Mouse (Mus musculus): ENCODE measurements around the gene Olfr875.
"Not testable (repeated sequence)": the region's sequence is repeated elsewhere in the genome, so short reads cannot be mapped to it uniquely, and the experiment has no call there.

Gene Olfr875
- long read RNA-seq, experiment 1, result 0 reads
- long read RNA-seq, experiment 2, result 0 reads

GRCm38 (mm10) chr9:37771759-37772158, at the start of gene Olfr875:
TSS of gene Olfr875 (plus strand) at chr9:37771857.
- intact Hi-C loops (cut with DNase I), result no loop called here

DNA sequence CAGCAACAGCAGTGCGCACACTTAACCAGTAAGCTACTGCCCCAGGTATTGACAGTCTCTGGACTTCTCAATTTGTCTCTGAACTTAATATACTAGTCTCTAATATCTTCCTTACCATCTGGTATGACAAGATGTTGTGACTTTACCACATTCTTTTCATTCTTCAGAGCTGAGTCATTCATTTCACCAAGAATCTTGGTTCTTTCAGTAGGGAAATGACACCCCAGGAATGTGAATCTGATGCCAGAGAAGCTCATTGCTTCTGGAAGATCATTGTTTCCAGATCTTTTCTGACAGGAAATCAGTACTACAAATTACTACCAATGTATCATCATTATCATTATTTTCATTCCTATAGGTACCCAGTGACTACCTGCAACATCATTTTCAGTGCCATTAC, 37.3 kb upstream of the Olfr875 start:
- intact Hi-C loops (cut with DNase I), result no loop called here

DNA sequence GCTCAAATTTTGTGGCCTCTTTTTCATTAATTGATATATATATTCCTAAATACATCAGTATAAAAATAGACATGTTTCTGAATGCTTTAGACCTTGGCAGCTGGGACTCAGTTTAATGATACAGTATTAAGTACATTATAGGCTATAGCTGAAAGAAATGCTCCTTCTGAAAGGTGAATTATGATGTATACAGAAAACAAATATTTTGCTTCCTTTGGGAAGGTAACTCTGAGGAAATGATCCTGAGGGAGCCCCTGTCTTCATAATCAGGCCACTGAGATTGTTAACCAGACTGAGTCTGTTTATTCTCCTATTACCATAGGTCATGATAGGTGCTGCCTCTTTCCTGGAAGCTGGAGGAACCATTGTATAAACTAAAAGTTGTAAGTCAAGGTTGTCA, 26.9 kb upstream of the Olfr875 start, which contains the start of gene Olfr874:
Olfr874 (plus strand) TSS at position 301 of the 400 bp plus-strand sequence.
- intact Hi-C loops (cut with DNase I), result no loop called here

GRCm38 (mm10) chr9:37750319-37751075, 21.2 kb upstream of the Olfr875 start:
- intact Hi-C loops (cut with DNase I), result no loop called here

GRCm38 (mm10) chr9:37751467-37751866, 20.2 kb upstream of the Olfr875 start:
- intact Hi-C loops (cut with DNase I), result no loop called here

DNA sequence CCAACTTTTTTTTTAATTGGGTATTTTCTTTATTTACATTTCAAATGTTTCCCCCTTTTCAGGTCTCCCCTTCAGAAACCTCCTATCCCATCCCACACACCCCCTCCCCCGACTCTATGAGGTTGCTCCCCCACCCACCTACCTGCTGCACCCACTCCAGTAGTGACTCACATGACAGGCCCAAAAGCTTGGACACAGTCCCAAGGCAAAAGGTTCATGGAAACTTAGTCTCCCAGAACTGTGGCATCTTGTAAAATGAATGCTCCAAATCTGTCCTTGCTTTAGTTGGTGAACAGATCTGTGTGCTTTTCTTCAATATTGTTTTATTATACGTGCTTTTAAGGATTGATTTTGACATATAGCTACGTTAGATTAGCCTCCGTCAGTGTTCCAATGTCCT, 19.7 kb upstream of the Olfr875 start:
- intact Hi-C loops (cut with DNase I), result no loop called here

DNA sequence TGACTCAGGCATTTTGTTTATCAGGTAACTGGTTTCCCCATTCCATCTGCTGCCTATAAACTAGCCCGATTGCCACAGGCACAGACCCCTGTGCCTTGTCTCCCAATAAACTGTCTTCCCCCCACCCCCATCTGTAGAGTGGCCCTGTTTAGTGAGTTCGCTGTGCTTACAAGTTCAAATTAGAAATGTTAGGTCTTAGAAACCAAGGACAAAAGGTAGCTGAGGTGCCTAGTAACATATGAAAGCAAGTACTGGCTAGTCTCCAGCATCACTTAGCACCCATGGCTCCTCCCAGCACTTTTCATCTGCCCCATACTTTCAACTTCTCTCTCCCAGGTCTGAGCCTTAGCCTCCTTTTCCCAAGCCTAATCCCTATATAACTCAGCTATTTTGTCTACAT, 9.9 kb upstream of the Olfr875 start:
- intact Hi-C loops (cut with DNase I), result loop anchor here (5.0 kb wide), 1 partner anchor 171 kb away; no protein-coding TSS in a partner anchor

- intact Hi-C loops (cut with DNase I), result loop anchor here (5.0 kb wide), 1 partner anchor 170 kb away; no protein-coding TSS in a partner anchor
Measured at GRCm38 (mm10) chr9:37762541-37762940, 9.1 kb upstream of the Olfr875 start.

GRCm38 (mm10) chr9:37770661-37771060, 996 bp upstream of the Olfr875 start:
- intact Hi-C loops (cut with DNase I), result no loop called here

GRCm38 (mm10) chr9:37782766-37783260, 11.2 kb downstream of the Olfr875 start:
- intact Hi-C loops (cut with DNase I), result no loop called here

- intact Hi-C loops (cut with DNase I), result not testable (repeated sequence)
Measured at GRCm38 (mm10) chr9:37783394-37784387, 12.0 kb downstream of the Olfr875 start.

DNA sequence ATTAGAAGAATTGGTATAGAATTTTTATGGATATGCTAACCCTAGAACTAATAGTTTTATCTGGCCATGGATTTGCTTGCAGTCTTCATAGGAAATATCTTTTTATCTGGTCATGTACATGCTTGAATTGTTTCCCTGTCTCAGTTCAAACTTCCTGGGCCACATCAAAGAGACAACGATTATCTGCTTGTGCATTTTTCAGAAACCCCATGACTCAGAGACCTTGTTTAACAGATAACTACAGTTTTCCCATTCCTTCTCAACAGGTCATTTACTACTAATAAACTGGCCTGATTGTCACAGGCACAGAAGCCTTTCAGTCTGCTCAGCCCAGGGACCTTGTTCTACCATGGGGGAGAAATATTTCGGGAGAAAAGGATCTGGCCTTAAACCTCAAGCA, 14.8 kb downstream of the Olfr875 start:
- intact Hi-C loops (cut with DNase I), result no loop called here

GRCm38 (mm10) chr9:37802055-37802454, 30.4 kb downstream of the Olfr875 start:
- intact Hi-C loops (cut with DNase I), result no loop called here

DNA sequence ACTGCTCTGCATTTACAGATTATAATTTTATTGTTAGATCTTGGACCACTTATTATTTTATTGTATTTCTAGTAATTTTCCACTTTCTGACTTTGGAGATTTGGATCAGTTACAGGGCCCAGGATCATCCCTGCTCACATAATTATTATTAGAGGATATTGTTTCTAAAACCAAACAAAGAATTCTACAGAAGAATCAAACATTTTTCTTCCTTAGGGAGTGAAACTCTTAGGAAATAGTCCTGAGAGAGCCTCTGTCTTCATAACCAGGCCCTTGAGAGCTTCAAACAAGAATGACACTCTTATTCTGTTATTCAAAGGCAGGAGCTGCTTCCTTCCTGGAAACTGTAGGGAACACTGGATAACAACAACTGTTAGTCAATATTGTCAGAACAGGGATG, 31.1 kb downstream of the Olfr875 start, which contains the start of gene Olfr876:
Olfr876 (plus strand) TSS at position 301 of the 400 bp plus-strand sequence.
- intact Hi-C loops (cut with DNase I), result no loop called here

DNA sequence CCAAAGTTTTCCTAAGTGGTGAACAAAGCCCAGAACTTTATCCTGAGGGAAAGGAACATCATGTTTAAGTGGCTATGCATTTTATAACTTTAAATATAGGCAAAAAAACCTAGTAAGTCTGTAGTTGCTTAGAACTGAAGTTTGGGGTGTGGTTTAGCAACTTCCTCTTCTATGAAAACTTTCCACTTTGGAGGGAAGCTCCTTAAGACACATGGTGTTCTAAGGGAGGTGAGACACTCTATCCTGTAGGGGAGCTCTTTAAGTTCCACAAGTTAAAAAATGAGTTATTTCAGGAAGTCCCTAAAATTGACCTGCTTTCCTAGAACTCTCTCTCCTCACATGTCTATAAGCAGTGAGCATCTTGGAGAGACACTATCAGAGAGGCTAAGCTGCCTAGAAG, 35.6 kb downstream of the Olfr875 start:
- intact Hi-C loops (cut with DNase I), result no loop called here

GRCm38 (mm10) chr9:37808456-37808855, 36.8 kb downstream of the Olfr875 start:
- intact Hi-C loops (cut with DNase I), result no loop called here

DNA sequence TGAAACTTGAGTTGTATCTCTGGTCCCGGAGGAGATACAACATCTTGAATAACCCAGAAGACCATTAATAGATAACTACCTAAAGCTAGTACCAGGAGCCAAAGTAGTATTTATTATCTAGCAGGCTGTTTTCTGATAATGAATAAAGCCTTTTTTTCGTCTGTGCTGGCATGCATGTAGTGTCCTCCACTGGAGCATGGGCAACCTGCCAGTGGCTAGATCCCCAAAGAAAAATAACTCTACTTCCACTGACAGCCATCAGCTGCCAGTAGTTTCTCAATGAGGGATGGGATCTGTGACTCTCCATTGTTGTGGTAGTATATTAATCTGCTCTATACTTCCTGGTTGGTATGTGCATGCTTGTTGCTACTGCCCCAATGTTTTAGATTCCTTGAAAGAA, 37.3 kb downstream of the Olfr875 start:
- intact Hi-C loops (cut with DNase I), result no loop called here

- intact Hi-C loops (cut with DNase I), result no loop called here
Measured at GRCm38 (mm10) chr9:37814696-37815095, 43.0 kb downstream of the Olfr875 start.
